Mouse (Mus musculus) large intestine, adult 2 months (tissue): ENCODE results near the gene Eif4ebp2. TPM values are rescaled to one million over a fixed set of nuclear protein-coding genes. Genes with fewer than 3 reads are reported as not detected.

Experiments used
- DNase-seq: peaks from one replicate; pipeline ENCODE4 v3.0.0-alpha.2; 2012; ENCODE audit warnings: low read depth, low spot score
- WGBS: fragments of 180-500 bp; shearing (Covaris S2); methylation state at CpG from one replicate; pipeline ENCODE4 v1.1.7; 2018; 5-methylcytosine and 5-hydroxymethylcytosine counted together
- polyA plus RNA-seq: library from polyadenylated mRNA; depleted of rRNA; stranded (reverse); fragments of >200 nt; gene quantifications from 2 replicates; pipeline ENCODE4 v1.2.3, GENCODE M21; 2012; rRNA removed

The Eif4ebp2 gene
- polyA plus RNA-seq, 1 experiment, result 63.8 TPM

- 18% methylated on average over 9 of the region's 9 CpGs for WGBS
- DNase-seq, result no peak
These were observed 57.9 kb downstream of the Eif4ebp2 start for GRCm38 (mm10) chr10:61394476-61395136.

- DNase-seq, result no peak
- 34% methylated on average over 4 of the region's 4 CpGs for WGBS
These were observed 59.9 kb downstream of the Eif4ebp2 start for GRCm38 (mm10) chr10:61392584-61392983.

DNA sequence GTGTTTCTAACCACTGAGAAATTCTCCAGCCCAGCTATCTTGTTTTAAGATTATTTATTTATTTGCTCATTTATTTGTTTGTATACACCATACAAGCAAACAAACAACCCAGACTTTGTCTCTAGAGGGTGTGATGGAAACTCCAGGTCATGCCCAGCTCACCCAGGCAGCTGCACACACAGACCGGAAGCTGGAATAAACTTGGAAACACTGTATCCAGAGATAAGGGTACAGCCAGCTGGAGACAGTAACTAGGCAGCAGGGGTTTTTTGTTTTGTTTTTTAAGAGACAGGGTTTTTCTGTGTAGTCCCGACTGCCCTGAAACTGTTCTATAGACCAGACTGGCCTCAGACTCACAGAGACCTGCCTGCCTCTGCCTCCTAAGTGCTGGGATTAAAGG, 62.3 kb downstream of the Eif4ebp2 start:
- DNase-seq, result no peak
- 61% methylated on average over 2 of the region's 2 CpGs for WGBS

GRCm38 (mm10) chr10:61389020-61389419, 63.4 kb downstream of the Eif4ebp2 start:
- no peak for DNase-seq
- WGBS, result 73% methylated on average over 5 of the region's 5 CpGs

GRCm38 (mm10) chr10:61386284-61386683, 66.2 kb downstream of the Eif4ebp2 start:
- 68% methylated on average over 6 of the region's 6 CpGs for WGBS
- DNase-seq, result no peak

GRCm38 (mm10) chr10:61385174-61385573, 67.3 kb downstream of the Eif4ebp2 start:
- no peak for DNase-seq
- WGBS, result 84% methylated on average over 6 of the region's 6 CpGs

- no peak for DNase-seq
- WGBS, result 19% methylated on average over 11 of the region's 11 CpGs
These were observed 68.8 kb downstream of the Eif4ebp2 start for GRCm38 (mm10) chr10:61383715-61384047.

DNA sequence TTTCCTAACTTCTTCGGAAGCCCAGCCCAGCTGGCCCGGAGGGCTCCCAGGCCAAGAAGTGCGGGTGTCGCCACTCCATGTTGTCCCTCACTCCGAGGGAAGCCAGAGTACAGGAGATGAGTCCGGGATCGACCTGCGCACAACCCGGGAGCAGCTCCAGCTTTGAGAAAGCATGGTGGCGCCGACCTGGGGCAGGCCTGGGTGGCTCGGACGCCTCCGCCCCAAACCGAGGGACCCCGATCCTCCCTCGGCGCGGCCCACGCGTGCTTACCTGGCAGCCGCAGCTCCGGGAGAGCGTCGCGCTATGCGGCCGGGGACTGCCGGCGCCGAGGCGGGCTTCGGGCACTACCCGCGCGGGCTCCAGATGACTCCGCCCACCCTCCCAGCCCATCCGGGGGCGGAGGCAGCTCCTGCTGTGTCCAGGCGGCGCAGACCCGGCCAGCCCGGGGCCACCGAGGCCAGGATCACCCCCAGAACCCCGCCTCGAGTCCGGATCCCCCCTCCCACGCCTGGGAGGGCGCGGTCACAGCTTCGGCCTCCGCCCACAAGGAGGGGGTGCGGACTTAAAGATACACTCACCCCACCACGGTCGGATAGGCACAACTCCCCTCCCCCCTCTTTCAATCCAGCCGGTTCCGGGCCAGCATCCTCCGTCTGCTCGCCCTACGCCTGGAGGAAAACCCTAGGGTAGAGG, 69.3 kb downstream of the Eif4ebp2 start, which contains the start of gene Pald1:
Gene Pald1 (minus strand): TSS at position 510 of the 694 bp plus-strand sequence.
- WGBS, result under 1% methylated on average over 60 of the region's 60 CpGs
- peak; percentile 24 for DNase-seq

GRCm38 (mm10) chr10:61382281-61382731, 70.2 kb downstream of the Eif4ebp2 start:
- no peak for DNase-seq
- 14% methylated on average over 8 of the region's 8 CpGs for WGBS

- WGBS, result 30% methylated on average over 8 of the region's 8 CpGs
- DNase-seq, result no peak
These were observed 70.6 kb downstream of the Eif4ebp2 start for GRCm38 (mm10) chr10:61381823-61382222.

DNA sequence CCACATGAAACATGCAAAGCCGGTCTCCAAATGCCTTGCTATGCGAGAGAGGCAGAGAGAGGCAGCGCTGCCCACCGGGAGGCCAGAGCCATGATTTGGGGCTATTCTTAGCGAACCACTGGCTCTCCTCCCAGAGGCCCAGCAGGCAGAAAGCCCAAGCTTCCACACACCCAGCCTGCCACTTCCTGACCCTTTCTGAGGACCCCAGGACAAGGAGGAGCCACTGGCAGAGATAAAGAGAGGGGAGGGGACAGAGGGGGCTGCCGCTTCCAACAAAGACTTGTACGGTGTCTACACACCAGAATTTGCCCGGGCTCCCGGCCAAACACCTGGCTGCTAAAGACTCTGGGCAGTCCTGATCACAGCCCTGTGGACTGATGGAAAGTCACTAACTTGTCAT, 72.3 kb downstream of the Eif4ebp2 start:
- WGBS, result 41% methylated on average over 9 of the region's 9 CpGs
- no peak for DNase-seq

GRCm38 (mm10) chr10:61379340-61380040, 73.0 kb downstream of the Eif4ebp2 start:
- DNase-seq, result no peak
- WGBS, result 85% methylated on average over 13 of the region's 13 CpGs

DNA sequence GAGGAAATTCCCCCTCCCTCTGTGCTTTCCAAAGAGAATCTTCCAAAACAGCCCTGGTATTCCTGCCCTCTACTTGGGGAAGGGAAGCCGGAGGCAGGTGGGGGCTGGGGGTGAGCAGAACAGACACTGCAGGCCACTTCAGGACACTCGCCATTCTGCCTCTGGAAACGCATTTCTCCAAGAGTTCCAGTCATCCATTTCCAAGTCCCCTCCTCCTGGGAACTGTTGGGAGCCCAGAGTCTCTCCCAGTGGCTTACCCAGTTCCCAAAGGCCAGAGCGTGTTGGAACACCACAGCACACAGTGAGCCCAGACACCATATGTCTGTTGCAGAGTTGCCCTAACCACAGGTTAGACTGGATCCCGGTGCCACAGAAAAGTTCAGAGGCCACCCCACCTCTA, 73.8 kb downstream of the Eif4ebp2 start:
- no peak for DNase-seq
- 92% methylated on average over 5 of the region's 5 CpGs for WGBS

Other genes starting within 250 kb of the Eif4ebp2 start
- gene Adamts14, start 179.2 kb downstream of the Eif4ebp2 start, polyA plus RNA-seq, result 0.99 and 1.7 TPM in 2 replicates
- gene Prf1, start 154.8 kb downstream of the Eif4ebp2 start, polyA plus RNA-seq, result 1.2 and 1.8 TPM in 2 replicates
- gene Pald1, start 69.1 kb downstream of the Eif4ebp2 start, polyA plus RNA-seq, result 3.3 and 4.0 TPM in 2 replicates
- gene Nodal, start 34.7 kb downstream of the Eif4ebp2 start, polyA plus RNA-seq, result 0.05 and 0.16 TPM in 2 replicates
- 7.8 and 9.2 TPM in 2 replicates for gene Lrrc20, start 23.1 kb upstream of the Eif4ebp2 start, polyA plus RNA-seq
- not detected in 2 replicates for gene Npffr1, start 142.8 kb upstream of the Eif4ebp2 start, polyA plus RNA-seq
- gene Ppa1, start 195.9 kb upstream of the Eif4ebp2 start, polyA plus RNA-seq, result 79.4 and 101 TPM in 2 replicates
- 51.1 and 51.8 TPM in 2 replicates for gene Sar1a, start 227.6 kb upstream of the Eif4ebp2 start, polyA plus RNA-seq
- gene Tysnd1, start 242.9 kb upstream of the Eif4ebp2 start, polyA plus RNA-seq, result 51.2 and 57.9 TPM in 2 replicates